Mouse (Mus musculus): ENCODE measurements at regions not wholly inside any gene's neighbourhood (a gene's known extent, or its start where the extent isn't known, plus 50 kb on each side); places are given as distances from the start of the nearest gene placed in this dataset.

DNA sequence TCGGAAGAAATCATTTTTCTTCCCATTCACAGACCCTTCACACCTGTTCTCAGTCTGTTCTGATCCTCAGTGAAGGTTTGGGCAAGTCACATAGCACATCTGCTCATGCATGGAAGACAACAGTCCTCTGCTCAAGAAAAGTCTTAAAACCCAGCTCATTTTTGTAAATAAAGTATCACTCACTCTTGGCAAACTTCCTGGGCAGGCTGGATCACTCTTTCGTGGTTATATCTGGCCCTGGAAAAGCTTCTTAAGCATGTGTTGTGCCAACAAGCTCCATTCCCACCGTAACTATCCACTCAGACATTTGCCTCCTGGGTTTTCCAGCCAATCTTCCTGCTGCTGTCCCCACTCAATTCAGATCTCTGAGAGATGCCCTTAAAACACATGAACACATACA, 103.2 kb upstream of the Cep85l start:
- H3K4me3 ChIP-seq (ENCODE audit: insufficient read depth, low read depth, low read length), result no peak overlapping the region
- no peak for TF ChIP-seq CTCF (IDR thresholded peaks at IDR 0.05; ENCODE audit: insufficient read depth, low read depth, low read length)
- no peak for TF ChIP-seq POLR2A (IDR thresholded peaks at IDR 0.05; ENCODE audit: insufficient read depth, low read depth, low read length)
- WGBS, result 60% methylated on average over 3 of the region's 3 CpGs
- no peak overlapping the region for H3K27ac ChIP-seq (ENCODE audit: insufficient read depth, low read depth, low read length)
- H3K4me1 ChIP-seq (ENCODE audit: control insufficient read depth, insufficient read depth, low read length), result no peaks in the 10 kb centered on the region

DNA sequence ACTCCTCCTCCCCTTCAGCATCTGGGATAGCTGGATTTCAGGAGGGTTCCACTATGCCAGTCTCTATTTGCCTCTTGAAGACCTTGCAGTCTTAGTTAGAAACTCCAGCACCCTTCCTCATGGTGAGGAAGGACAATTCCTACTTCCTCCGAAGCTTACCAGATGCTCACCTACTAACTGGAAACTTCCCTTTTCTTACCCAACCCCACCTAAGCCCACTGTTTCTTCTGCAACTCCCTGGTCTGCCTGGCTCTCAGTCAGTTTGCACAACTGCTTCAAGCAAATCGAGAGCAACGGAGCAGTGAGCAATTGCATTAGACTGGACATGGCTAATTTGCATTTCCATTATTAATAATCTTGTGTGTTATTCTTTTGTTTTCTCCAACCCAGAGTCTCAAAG, 90.5 kb upstream of the Cep85l start:
- Histone ChIP-seq H3K4me1 (ENCODE audit: control insufficient read depth, insufficient read depth, low read length) (no peaks in the 10 kb centered on the region), H3K27ac (ENCODE audit: insufficient read depth, low read depth, low read length) (no peak overlapping the region), H3K4me3 (ENCODE audit: insufficient read depth, low read depth, low read length) (no peak overlapping the region)
- WGBS, result 92% methylated on average over 3 of the region's 3 CpGs
- TF ChIP-seq CTCF (IDR thresholded peaks at IDR 0.05; ENCODE audit: insufficient read depth, low read depth, low read length), result no peak

DNA sequence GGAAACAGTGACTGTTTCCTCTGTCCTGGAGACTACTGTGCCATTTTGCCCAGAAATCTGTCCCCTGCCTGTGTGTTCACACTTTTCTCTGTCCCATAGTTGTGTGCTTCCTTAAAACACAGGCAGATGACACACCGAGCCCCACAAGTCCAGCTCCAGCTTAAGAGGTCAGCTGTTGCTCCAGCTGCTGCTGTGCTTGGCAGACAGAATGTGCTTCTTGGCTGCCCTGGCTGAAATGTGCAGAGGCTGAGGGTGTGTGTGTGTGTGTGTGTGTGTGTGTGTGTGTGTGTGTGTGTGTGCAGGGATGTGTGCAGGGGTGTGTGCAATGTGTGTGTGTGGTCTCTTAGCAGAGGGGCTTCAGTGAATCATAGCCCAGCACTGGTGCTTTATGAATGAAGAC, 89.9 kb upstream of the Cep85l start:
- Histone ChIP-seq H3K27ac (ENCODE audit: insufficient read depth, low read depth, low read length) (no peak overlapping the region), H3K4me1 (ENCODE audit: control insufficient read depth, insufficient read depth, low read length) (no peaks in the 10 kb centered on the region), H3K4me3 (ENCODE audit: insufficient read depth, low read depth, low read length) (no peak overlapping the region)
- TF ChIP-seq CTCF (IDR thresholded peaks at IDR 0.05; ENCODE audit: insufficient read depth, low read depth, low read length), result no peak
- 70% methylated on average over 1 of the region's 1 CpGs for WGBS

DNA sequence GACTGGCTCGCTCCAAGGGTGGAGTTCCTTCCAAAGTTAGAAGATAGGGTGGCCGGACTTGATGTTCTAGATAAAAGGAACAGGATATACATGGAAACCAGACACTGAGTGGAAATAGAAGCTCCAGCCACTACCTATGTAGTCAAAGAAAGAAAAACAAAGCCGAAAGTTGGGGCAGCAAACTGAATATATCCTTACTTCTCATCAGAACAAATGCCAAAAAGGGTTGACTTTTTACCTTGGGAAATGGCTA, 88.5 kb upstream of the Cep85l start:
- H3K4me1 ChIP-seq (ENCODE audit: control insufficient read depth, insufficient read depth, low read length), result no peaks in the 10 kb centered on the region
- H3K27ac ChIP-seq (ENCODE audit: insufficient read depth, low read depth, low read length), result no peak overlapping the region
- no peak overlapping the region for H3K4me3 ChIP-seq (ENCODE audit: insufficient read depth, low read depth, low read length)
- no peak for TF ChIP-seq CTCF (IDR thresholded peaks at IDR 0.05; ENCODE audit: insufficient read depth, low read depth, low read length)
- no peak for TF ChIP-seq POLR2A (IDR thresholded peaks at IDR 0.05; ENCODE audit: insufficient read depth, low read depth, low read length)
- WGBS, result 98% methylated on average over 3 of the region's 3 CpGs

DNA sequence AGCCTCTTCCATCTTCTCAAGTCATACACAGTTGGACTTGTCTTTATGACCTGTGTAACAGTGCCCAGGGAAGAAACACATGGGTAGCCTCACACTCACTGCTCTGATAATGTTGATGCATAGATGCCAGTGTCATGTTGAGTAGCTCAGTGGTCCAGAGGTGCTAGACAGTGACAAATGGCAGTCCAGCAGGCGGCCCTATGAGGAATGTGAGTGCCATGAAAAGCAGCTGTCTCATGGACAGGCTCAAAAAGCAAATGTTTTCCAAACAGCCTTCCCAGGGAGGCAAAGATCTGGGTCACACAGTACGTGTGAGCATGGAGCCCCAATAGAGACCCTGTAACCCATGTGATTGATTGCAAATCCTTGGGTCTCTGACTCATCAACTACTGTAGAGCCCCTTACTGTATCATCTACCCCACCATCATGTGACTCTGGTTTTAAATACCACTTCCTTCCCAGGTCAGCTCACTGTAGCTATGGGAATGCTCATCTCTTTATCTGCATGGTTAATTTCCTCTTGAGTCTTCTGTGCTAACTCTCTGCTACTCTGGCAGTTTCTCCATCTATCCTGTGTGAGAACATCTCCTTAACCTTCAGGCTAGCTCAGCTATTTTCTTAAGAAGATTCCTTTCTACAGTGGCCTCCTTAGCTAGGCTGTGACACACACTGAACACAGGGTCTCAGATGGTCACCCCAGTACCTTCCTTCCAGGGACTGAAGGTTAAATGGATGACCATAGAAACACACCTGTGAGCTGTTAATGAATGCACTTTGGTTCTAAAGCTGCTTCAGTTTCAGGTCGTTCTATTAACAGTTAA, 87.9 kb upstream of the Cep85l start:
- no peak overlapping the region for H3K27ac ChIP-seq (ENCODE audit: insufficient read depth, low read depth, low read length)
- no peak for TF ChIP-seq CTCF (IDR thresholded peaks at IDR 0.05; ENCODE audit: insufficient read depth, low read depth, low read length)
- 85% methylated on average over 3 of the region's 3 CpGs for WGBS
- no peak overlapping the region for H3K4me3 ChIP-seq (ENCODE audit: insufficient read depth, low read depth, low read length)
- peaks cover 3% of the 10 kb centered on the region; the same call in 1 of the 2 replicates for H3K4me1 ChIP-seq (ENCODE audit: control insufficient read depth, insufficient read depth, low read length)

DNA sequence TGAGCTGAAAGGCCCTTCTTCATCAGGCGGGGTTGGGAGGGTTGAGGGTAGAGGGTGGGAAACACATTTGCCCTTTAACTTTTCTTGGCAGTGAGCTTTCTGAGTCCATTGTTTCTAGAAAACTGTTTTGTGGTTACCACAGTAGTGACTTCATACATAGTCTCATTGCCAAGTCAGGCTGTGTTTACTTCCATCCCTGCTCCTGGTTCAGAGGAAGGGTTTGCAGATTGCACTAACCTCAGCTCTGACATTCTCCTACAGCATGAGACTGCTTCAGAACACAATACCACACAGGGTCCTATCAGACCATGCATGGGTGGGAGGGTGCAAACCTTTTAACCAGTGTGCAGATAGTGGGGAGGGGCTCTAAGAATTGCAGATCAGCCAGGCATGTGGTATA, 87.1 kb upstream of the Cep85l start:
- no peak overlapping the region for H3K4me3 ChIP-seq (ENCODE audit: insufficient read depth, low read depth, low read length)
- 57% methylated on average over 1 of the region's 1 CpGs for WGBS
- peaks cover 3% of the 10 kb centered on the region; the same call in 1 of the 2 replicates for H3K4me1 ChIP-seq (ENCODE audit: control insufficient read depth, insufficient read depth, low read length)
- TF ChIP-seq POLR2A (IDR thresholded peaks at IDR 0.05; ENCODE audit: insufficient read depth, low read depth, low read length) (no peak), CTCF (IDR thresholded peaks at IDR 0.05; ENCODE audit: insufficient read depth, low read depth, low read length) (no peak)
- H3K27ac ChIP-seq (ENCODE audit: insufficient read depth, low read depth, low read length), result no peak overlapping the region

DNA sequence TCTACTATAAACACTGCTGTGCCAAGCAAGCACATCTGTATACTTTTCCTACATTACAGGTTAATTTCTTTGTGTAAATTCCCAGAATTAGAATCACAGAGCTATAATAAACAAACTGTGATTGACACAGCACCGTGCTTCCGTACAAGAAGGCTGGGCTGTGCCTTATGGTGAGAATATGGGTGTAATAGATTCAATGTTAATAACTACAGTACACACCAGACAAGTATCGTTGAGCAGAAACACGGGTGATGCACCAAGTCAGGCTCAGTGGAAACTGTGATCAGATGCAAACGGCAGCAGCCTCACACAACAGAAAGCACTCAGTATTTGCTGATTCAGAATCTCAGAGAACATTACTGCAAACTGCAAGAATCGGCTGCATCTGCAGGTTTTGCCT, 86.5 kb upstream of the Cep85l start:
- TF ChIP-seq CTCF (IDR thresholded peaks at IDR 0.05; ENCODE audit: insufficient read depth, low read depth, low read length) (no peak), POLR2A (IDR thresholded peaks at IDR 0.05; ENCODE audit: insufficient read depth, low read depth, low read length) (no peak)
- WGBS, result 61% methylated on average over 6 of the region's 6 CpGs
- no peak overlapping the region; the same call in 1 of the 2 replicates for H3K27ac ChIP-seq (ENCODE audit: insufficient read depth, low read depth, low read length)
- H3K4me3 ChIP-seq (ENCODE audit: insufficient read depth, low read depth, low read length), result no peak overlapping the region
- H3K4me1 ChIP-seq (ENCODE audit: control insufficient read depth, insufficient read depth, low read length), result peaks cover 3% of the 10 kb centered on the region; the same call in 1 of the 2 replicates

DNA sequence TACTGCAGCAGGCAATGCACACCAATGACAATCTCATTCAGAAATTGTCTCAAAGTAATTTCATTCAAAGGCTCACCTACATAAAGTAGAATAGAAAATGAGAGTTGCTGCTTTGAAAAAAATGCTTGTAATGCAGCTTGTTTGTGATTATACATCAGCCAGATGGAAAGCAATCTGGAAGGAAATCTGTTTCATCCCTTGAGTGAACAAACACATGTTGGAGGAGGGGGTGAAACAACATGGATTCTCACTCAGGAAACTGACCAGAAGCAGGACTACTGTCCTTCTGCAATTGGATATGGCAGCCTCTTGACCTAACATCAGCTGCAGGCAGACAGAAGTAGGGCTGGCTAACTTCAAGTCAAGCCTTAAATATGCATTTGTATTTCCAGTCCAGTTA, 84.8 kb upstream of the Cep85l start:
- Histone ChIP-seq H3K4me1 (ENCODE audit: control insufficient read depth, insufficient read depth, low read length) (peaks cover 3% of the 10 kb centered on the region; the same call in 1 of the 2 replicates), H3K4me3 (ENCODE audit: insufficient read depth, low read depth, low read length) (no peak overlapping the region), H3K27ac (ENCODE audit: insufficient read depth, low read depth, low read length) (no peak overlapping the region)
- TF ChIP-seq CTCF (IDR thresholded peaks at IDR 0.05; ENCODE audit: insufficient read depth, low read depth, low read length) (no peak), POLR2A (IDR thresholded peaks at IDR 0.05; ENCODE audit: insufficient read depth, low read depth, low read length) (no peak)

DNA sequence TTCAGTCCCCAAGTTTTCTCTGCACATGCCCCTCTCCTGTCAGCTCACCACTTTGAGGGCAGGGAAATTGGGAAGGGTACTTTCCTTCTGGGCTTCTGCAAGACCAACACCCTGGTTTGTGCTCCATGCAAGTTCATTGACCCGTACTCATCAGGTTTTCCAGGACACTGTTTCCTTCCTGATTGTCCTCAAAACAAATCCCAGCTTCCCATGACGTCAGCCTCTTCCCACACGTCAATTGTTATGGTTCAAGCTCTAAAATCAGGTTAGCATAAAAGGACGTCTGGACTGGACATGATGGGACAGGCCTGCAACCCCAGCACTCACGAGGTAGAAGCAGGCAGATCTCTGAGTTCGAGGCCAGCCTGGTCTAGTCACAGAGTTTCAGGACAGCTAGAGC, 84.3 kb upstream of the Cep85l start:
- no peak for TF ChIP-seq POLR2A (IDR thresholded peaks at IDR 0.05; ENCODE audit: insufficient read depth, low read depth, low read length)
- TF ChIP-seq CTCF (IDR thresholded peaks at IDR 0.05; ENCODE audit: insufficient read depth, low read depth, low read length), result no peak
- Histone ChIP-seq H3K4me3 (ENCODE audit: insufficient read depth, low read depth, low read length) (no peak overlapping the region), H3K4me1 (ENCODE audit: control insufficient read depth, insufficient read depth, low read length) (peaks cover 3% of the 10 kb centered on the region; the same call in 1 of the 2 replicates), H3K27ac (ENCODE audit: insufficient read depth, low read depth, low read length) (no peak overlapping the region)
- 80% methylated on average over 6 of the region's 6 CpGs for WGBS

DNA sequence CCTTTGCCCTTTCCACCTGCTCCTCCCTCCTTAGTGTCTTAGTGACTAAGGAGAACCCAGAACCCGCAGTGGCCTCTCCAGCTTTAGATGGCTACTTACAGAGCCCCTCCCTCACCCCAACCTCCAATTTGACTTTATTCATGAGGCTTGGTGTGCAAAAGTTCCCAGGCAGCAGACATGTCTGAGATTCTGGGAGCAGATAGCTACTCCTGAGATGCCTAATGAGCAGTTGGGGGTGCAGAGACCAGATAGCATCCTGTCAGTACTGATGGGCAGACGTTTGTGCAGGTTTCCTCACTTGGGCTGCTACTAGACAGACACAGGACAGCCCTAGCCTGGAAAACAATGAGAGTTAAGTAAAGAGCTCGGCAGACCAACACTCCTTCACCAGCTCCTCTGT, 83.7 kb upstream of the Cep85l start:
- H3K27ac ChIP-seq (ENCODE audit: insufficient read depth, low read depth, low read length), result no peak overlapping the region
- TF ChIP-seq CTCF (IDR thresholded peaks at IDR 0.05; ENCODE audit: insufficient read depth, low read depth, low read length), result no peak
- no peak for TF ChIP-seq POLR2A (IDR thresholded peaks at IDR 0.05; ENCODE audit: insufficient read depth, low read depth, low read length)
- WGBS, result 65% methylated on average over 3 of the region's 3 CpGs
- peaks cover 3% of the 10 kb centered on the region; the same call in 1 of the 2 replicates for H3K4me1 ChIP-seq (ENCODE audit: control insufficient read depth, insufficient read depth, low read length)
- no peak overlapping the region for H3K4me3 ChIP-seq (ENCODE audit: insufficient read depth, low read depth, low read length)
